Mouse (Mus musculus) lung, postnatal 0 days (tissue): Measurements from ENCODE around the gene Irgm1. TPM values are rescaled to one million over a fixed set of nuclear protein-coding genes. Genes with fewer than 3 reads are reported as not detected.

Source experiments
- ATAC-seq: fragments of 200-750 bp; cut with Nextera tagmentation; 2 replicates; pipeline ENCODE4 v1.8.0; 2017; ENCODE audit warnings: moderate library complexity
- DNase-seq: peaks from one replicate; pipeline ENCODE4 v3.0.0-alpha.2; 2016; ENCODE audit warnings: low spot score
- H3K27ac ChIP-seq: fragments of 300-500 bp; sonication (generic); 2 replicates; pipeline ENCODE4 v1.5.1; 2014; ENCODE audit warnings: antibody characterized with exemption, mild to moderate bottlenecking, low read length, mixed read lengths
- H3K27me3 ChIP-seq: fragments of 300-500 bp; sonication (generic); replicated peaks from 2 replicates; pipeline ENCODE4 v1.6.1; 2014; ENCODE audit warnings: low read length, mixed read lengths; ENCODE audit not compliant: insufficient read depth
- H3K36me3 ChIP-seq: fragments of 300-500 bp; sonication (generic); 2 replicates; pipeline ENCODE4 v1.6.1; 2014; ENCODE audit warnings: low read length, mixed read lengths; ENCODE audit not compliant: insufficient read depth
- H3K4me1 ChIP-seq: fragments of 300-500 bp; sonication (generic); 2 replicates; pipeline ENCODE4 v1.6.1; 2014; ENCODE audit warnings: antibody characterized with exemption, low read depth, low read length, mixed read lengths; ENCODE audit not compliant: insufficient read depth
- H3K4me2 ChIP-seq: fragments of 300-500 bp; sonication (generic); replicated peaks from 2 replicates; pipeline ENCODE4 v1.6.1; 2014; ENCODE audit warnings: low read depth, mild to moderate bottlenecking, low read length, moderate library complexity, mixed read lengths
- H3K4me3 ChIP-seq: fragments of 300-500 bp; sonication (generic); 2 replicates; pipeline ENCODE4 v1.5.1; 2014; ENCODE audit warnings: low read depth, low read length
- H3K9ac ChIP-seq: fragments of 300-500 bp; sonication (generic); replicated peaks from 2 replicates; pipeline ENCODE4 v1.6.1; 2014; ENCODE audit warnings: low read depth, mild to moderate bottlenecking
- H3K9me3 ChIP-seq: fragments of 300-500 bp; sonication (generic); 2 replicates; pipeline ENCODE4 v1.6.1; 2016; ENCODE audit warnings: low read length, mixed read lengths
- CTCF ChIP-seq: IDR thresholded peaks from 2 replicates; pipeline ENCODE4 v1.5.1; 2016; ENCODE audit warnings: antibody characterized with exemption, mild to moderate bottlenecking
- EP300 ChIP-seq: IDR thresholded peaks from 2 replicates; pipeline ENCODE4 v1.6.1; 2016; ENCODE audit warnings: antibody characterized with exemption, mild to moderate bottlenecking, control low read depth
- WGBS: fragments of 180-500 bp; shearing (Covaris S2); extraction: QIAGEN DNeasy Blood & Tissue Kit; methylation state at CpG from one replicate; pipeline ENCODE4 v1.1.7; 2014; 5-methylcytosine and 5-hydroxymethylcytosine counted together
- polyA plus RNA-seq: library from polyadenylated mRNA; unstranded; fragments of >200 nt; fragmentation: Nextera tagmentation; extraction: Ambion mirVana; gene quantifications from 2 replicates; pipeline ENCODE4 v1.2.1, GENCODE M21; 2015

The Irgm1 gene
- polyA plus RNA-seq, 1 experiment from 2014 or later = 20.2 TPM

DNA sequence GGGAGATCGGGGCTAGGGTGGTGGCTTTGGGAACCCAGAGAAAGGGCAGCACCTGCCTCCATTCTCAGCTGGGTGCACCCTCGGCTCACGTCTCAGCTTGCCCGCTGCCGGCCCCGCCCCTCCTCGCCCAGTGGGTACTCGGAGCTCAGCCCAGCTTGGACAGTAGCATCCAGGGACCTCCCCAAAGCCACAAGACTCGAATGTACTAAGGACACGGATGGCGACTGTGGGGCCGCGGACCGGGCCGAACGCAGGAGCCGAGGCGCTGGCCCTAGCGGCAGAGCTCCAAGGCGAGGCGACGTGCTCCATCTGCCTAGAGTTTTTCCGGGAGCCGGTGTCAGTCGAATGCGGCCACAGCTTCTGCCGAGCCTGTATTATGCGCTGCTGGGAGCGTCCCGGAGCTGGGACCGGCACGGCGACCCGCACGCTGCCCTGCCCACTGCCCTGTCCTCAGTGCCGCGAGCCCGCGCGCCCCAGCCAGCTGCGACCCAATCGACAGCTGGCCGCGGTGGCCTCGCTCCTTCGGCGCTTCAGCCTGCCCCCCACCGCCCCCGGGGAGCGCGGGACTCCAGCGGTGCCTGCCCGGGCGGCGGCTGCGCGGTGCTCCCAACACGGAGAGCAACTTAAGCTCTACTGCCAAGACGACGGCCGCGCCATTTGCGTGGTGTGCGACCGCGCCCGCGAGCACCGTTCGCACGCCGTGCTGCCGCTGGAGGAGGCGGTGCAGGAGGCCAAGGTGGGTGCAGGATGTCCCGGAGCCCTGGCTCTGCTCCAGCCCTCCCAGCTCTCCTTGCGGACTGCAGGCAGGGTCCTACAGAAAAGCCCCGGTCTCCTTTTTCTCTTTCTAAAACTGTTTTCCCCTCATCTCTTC lies 33.9 kb downstream of the Irgm1 start:
- peak overlapping the region; percentile 16; the same call in 1 of the 2 replicates for H3K27ac ChIP-seq
- ATAC-seq (peak; percentile 39), DNase-seq (peak; percentile 58)
- H3K4me3 ChIP-seq = peak overlapping the region; percentile 85
- no peaks in the 10 kb centered on the region for H3K27me3 ChIP-seq
- H3K9me3 ChIP-seq = no peaks in the 10 kb centered on the region
- peak overlapping the region; percentile 92 for H3K4me2 ChIP-seq
- TF ChIP-seq CTCF (no peak), EP300 (no peak)
- H3K9ac ChIP-seq = peak overlapping the region; percentile 29; the same call in 1 of the 2 replicates
- H3K36me3 ChIP-seq = no peaks in the 10 kb centered on the region
- H3K4me1 ChIP-seq = peaks cover 4% of the 10 kb centered on the region; the same call in 1 of the 2 replicates
- WGBS = 3% methylated on average over 51 of the region's 77 CpGs

DNA sequence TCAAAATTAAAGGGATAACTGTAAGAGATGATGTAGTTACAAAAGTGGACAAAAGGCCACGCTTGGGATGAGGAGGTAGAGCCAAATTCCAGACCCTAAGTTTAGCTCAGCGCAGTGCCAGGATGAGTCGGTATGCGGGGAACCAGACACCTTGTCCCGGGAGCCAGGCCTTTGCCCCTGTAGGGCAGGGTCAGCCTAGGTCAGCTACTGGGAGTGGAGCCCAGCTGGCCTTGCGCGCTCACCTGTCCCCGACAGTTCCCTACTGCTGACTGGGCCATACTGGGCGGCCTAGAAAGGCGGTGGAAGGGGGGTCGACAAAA lies 34.5 kb downstream of the Irgm1 start:
- Histone ChIP-seq H3K4me2 (peak overlapping the region; percentile 92), H3K27ac (0 out of 2 replicates have a peak overlapping the region, but pooled peaks have one; percentile 16), H3K9ac (no peak overlapping the region), H3K9me3 (no peaks in the 10 kb centered on the region), H3K36me3 (no peaks in the 10 kb centered on the region), H3K4me1 (peaks cover 4% of the 10 kb centered on the region; the same call in 1 of the 2 replicates), H3K4me3 (peak overlapping the region; percentile 85), H3K27me3 (no peaks in the 10 kb centered on the region)
- DNase-seq = no peak
- WGBS = 14% methylated on average over 11 of the region's 11 CpGs
- TF ChIP-seq EP300 (no peak), CTCF (no peak)
- ATAC-seq = no peak

DNA sequence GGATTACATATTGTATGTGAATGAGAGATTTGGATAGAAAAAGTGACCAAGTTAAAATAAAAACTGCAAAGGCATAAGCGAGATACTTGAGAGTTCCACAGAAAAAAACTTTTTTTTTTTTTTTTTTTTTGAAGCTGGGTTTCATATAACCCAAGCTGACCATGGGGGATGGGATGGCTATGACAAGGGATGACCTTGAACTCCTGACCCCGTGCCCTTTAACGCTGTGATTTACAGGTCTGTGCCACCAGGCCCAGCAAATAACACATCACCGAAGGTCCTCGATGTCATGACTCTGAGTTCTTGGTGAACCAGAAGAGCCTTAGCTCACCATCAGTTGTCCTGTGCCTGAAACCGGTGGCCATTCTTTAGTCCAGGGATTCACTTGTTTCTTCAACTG lies 35.6 kb downstream of the Irgm1 start:
- H3K9me3 ChIP-seq = no peaks in the 10 kb centered on the region
- H3K36me3 ChIP-seq = no peaks in the 10 kb centered on the region
- 72% methylated on average over 6 of the region's 6 CpGs for WGBS
- no peak for TF ChIP-seq EP300
- no peak for TF ChIP-seq CTCF
- H3K4me2 ChIP-seq = no peak overlapping the region
- H3K4me1 ChIP-seq = peaks cover 4% of the 10 kb centered on the region; the same call in 1 of the 2 replicates
- DNase-seq (no peak), ATAC-seq (no peak)
- no peaks in the 10 kb centered on the region for H3K27me3 ChIP-seq
- H3K4me3 ChIP-seq = no peak overlapping the region
- H3K27ac ChIP-seq = no peak overlapping the region
- no peak overlapping the region for H3K9ac ChIP-seq

DNA sequence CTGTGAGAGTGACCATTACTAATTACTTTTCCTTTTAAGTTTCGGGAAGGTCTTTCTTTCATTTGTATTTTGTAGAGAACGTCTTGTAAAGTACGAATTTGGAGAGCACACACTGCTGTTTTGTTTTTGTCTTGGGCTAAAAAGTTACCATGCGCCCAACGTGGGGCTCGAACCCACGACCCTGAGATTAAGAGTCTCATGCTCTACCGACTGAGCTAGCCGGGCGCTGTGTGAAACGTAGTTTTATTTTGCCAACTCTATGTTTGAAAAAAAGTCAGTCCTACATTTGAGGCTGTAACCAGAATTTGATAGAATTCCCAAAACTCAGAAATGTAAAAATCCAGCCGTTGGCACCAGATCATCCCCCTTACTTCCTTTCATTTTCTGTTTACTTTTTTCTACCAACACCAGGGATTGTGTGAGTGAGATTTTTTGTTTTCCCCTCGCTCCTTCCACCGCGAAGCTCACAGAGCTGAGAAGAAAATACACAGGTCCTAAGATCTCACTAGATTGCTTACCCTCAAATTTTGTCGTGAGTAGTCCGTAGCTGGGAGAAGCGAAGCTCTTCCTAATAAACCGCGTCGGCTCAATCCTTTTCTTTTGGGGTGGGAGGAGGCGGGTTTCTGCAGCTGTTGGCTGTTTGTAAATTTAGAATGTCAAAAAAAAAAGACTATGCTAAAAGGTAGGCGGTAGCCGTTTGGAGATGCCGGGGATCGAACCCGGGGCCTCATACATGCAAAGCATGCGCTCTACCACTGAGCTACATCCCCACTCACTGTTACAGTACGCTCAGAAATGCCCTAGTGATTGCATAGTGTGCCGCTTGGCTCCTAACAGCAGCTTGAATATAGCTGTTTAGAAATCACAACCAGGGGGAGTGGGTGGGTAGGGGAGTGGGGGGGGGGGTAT lies 37.5 kb downstream of the Irgm1 start:
- TF ChIP-seq CTCF (no peak; the same call in 1 of the 2 replicates), EP300 (no peak)
- peak; percentile 87 for ATAC-seq

DNA sequence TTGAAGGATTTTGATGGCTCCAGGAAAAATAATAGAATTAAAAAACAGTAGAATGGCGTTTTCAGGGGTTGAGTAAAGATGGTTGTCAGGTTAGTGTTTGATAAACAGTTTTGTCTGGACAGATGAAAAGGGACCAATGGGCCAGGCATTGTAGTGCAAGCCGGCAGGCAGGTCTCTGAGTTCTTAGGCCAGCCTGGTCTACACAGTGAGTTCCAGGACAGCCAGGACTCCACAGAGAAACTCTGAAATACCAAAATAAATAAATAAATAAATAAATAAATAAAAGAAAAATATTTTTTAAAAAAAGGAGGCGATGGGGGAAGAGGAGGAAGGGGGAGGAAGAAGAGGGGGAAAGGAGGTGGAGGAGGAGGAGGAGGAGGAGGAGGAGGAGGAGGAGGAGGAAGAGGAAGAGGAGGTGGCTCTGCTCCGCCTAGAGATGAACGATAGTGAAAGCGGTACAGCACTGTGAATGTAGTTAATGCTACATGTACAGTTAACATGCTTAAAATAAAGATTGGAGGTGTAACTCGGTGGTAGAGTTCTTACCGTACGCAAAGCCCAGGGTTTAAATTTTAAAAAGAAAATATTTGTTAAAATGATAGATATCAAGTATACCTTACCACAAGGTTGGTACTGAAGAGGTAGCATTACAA lies 38.3 kb downstream of the Irgm1 start:
- Histone ChIP-seq H3K4me3 (peak overlapping the region; percentile 62), H3K4me2 (peak overlapping the region; percentile 58), H3K9me3 (no peaks in the 10 kb centered on the region), H3K4me1 (peaks cover 4% of the 10 kb centered on the region; the same call in 1 of the 2 replicates), H3K36me3 (no peaks in the 10 kb centered on the region), H3K27me3 (no peaks in the 10 kb centered on the region), H3K27ac (no peak overlapping the region), H3K9ac (no peak overlapping the region)
- DNase-seq (no peak), ATAC-seq (no peak)
- 27% methylated on average over 9 of the region's 9 CpGs for WGBS
- no peak for TF ChIP-seq CTCF
- no peak for TF ChIP-seq EP300

More for the DNA sequence above, 37.5 kb downstream of the Irgm1 start:
- DNase-seq = peak; percentile 91
- under 1% methylated on average over 30 of the region's 30 CpGs for WGBS
- no peaks in the 10 kb centered on the region for H3K27me3 ChIP-seq
- peak overlapping the region; percentile 58 for H3K4me2 ChIP-seq
- peak overlapping the region; percentile 62 for H3K4me3 ChIP-seq
- H3K36me3 ChIP-seq = no peaks in the 10 kb centered on the region
- peak overlapping the region; percentile 45 for H3K9ac ChIP-seq
- H3K9me3 ChIP-seq = no peaks in the 10 kb centered on the region
- H3K27ac ChIP-seq = peak overlapping the region; percentile 86
- H3K4me1 ChIP-seq = peaks cover 4% of the 10 kb centered on the region; the same call in 1 of the 2 replicates

DNA sequence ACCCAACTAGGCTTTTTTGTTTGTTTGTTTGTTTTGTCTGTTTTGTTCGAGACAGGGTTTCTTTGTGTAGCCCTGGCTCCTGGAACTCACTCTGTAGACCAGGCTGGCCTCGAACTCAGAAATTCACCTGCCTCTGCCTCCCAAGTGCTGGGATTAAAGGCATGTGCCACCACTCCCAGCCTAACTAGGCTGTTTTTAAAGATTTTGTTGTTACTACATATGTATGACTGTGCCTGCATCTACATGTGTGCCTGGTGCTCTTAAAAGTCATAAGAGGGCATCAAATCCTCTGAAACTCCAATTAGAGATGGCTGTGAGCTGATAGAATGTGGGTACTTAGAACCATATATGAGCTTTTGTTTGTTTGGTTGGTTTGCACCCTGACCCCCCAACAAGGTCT lies 40.2 kb downstream of the Irgm1 start:
- Histone ChIP-seq H3K9me3 (no peaks in the 10 kb centered on the region), H3K27me3 (no peaks in the 10 kb centered on the region), H3K27ac (no peak overlapping the region), H3K36me3 (no peaks in the 10 kb centered on the region), H3K9ac (no peak overlapping the region), H3K4me1 (no peaks in the 10 kb centered on the region), H3K4me2 (no peak overlapping the region), H3K4me3 (no peak overlapping the region)
- DNase-seq = no peak
- TF ChIP-seq EP300 = no peak
- TF ChIP-seq CTCF = no peak
- no peak for ATAC-seq
- WGBS = 86% methylated on average over 2 of the region's 2 CpGs
